Mouse (Mus musculus): ENCODE data around the gene Ippk. TPM values are rescaled to one million over a fixed set of nuclear protein-coding genes. Genes with fewer than 3 reads are reported as not detected.

The Ippk gene
- 17.4 and 17.9 TPM in 2 replicates for polyA plus RNA-seq (2015; fragmentation: Nextera tagmentation; extraction: Ambion mirVana)

- Histone ChIP-seq H3K9me3 (ENCODE audit: low read length) (no peaks in the 10 kb centered on the region), H3K4me2 (replicated peaks; ENCODE audit: low read depth, low read length) (peak within 1 kb of the TSS; percentile 94), H3K27me3 (ENCODE audit: insufficient read depth, low read length) (no peaks in the 10 kb centered on the region), H3K9ac (replicated peaks; ENCODE audit: low read length) (peak within 1 kb of the TSS; percentile 88), H3K4me1 (ENCODE audit: insufficient read depth, low read length) (peaks cover 24% of the 10 kb centered on the region), H3K36me3 (ENCODE audit: insufficient read depth, low read length) (no peaks in the 10 kb centered on the region), H3K27ac (ENCODE audit: low read length) (peak within 1 kb of the TSS; percentile 86), H3K4me3 (ENCODE audit: low read length) (peak within 1 kb of the TSS; percentile 95)
- WGBS: under 1% methylated on average over 68 of the region's 69 CpGs
- ATAC-seq (ENCODE audit: low FRiP score, low TSS enrichment): peak; percentile 99
Observed at GRCm38 (mm10) chr13:49420754-49421605, at the start of gene Ippk. Gene Ippk, plus strand, starts transcription at chr13:49421249.

GRCm38 (mm10) chr13:49371428-49371899 lies 49.6 kb upstream of the Ippk start:
- no peak overlapping the region for H3K4me2 ChIP-seq (replicated peaks; ENCODE audit: low read depth, low read length)
- WGBS: 7% methylated on average over 3 of the region's 3 CpGs
- peaks cover 19% of the 10 kb centered on the region for H3K4me1 ChIP-seq (ENCODE audit: insufficient read depth, low read length)
- H3K9ac ChIP-seq (replicated peaks; ENCODE audit: low read length): 0 out of 2 replicates have a peak overlapping the region, but pooled peaks have one; percentile 3
- no peaks in the 10 kb centered on the region for H3K27me3 ChIP-seq (ENCODE audit: insufficient read depth, low read length)
- peak overlapping the region; percentile 86 for H3K27ac ChIP-seq (ENCODE audit: low read length)
- no peaks in the 10 kb centered on the region for H3K9me3 ChIP-seq (ENCODE audit: low read length)
- H3K4me3 ChIP-seq (ENCODE audit: low read length): no peak overlapping the region
- peaks cover 18% of the 10 kb centered on the region for H3K36me3 ChIP-seq (ENCODE audit: insufficient read depth, low read length)
- ATAC-seq (ENCODE audit: low FRiP score, low TSS enrichment): peak; percentile 91

- H3K4me2 ChIP-seq (replicated peaks; ENCODE audit: low read depth, low read length): no peak overlapping the region
- H3K4me3 ChIP-seq (ENCODE audit: low read length): no peak overlapping the region
- no peaks in the 10 kb centered on the region for H3K9me3 ChIP-seq (ENCODE audit: low read length)
- H3K27me3 ChIP-seq (ENCODE audit: insufficient read depth, low read length): no peaks in the 10 kb centered on the region
- H3K4me1 ChIP-seq (ENCODE audit: insufficient read depth, low read length): peaks cover 19% of the 10 kb centered on the region
- peak overlapping the region; percentile 86; the same call in 1 of the 2 replicates for H3K27ac ChIP-seq (ENCODE audit: low read length)
- WGBS: 85% methylated on average over 9 of the region's 9 CpGs
- peaks cover 26% of the 10 kb centered on the region for H3K36me3 ChIP-seq (ENCODE audit: insufficient read depth, low read length)
- H3K9ac ChIP-seq (replicated peaks; ENCODE audit: low read length): no peak overlapping the region; the same call in 1 of the 2 replicates
- no peak for ATAC-seq (ENCODE audit: low FRiP score, low TSS enrichment)
Observed at GRCm38 (mm10) chr13:49372370-49373060, 48.5 kb upstream of the Ippk start.

- Histone ChIP-seq H3K4me1 (ENCODE audit: insufficient read depth, low read length) (peaks cover 19% of the 10 kb centered on the region), H3K4me2 (replicated peaks; ENCODE audit: low read depth, low read length) (no peak overlapping the region), H3K36me3 (ENCODE audit: insufficient read depth, low read length) (peaks cover 36% of the 10 kb centered on the region), H3K27ac (ENCODE audit: low read length) (no peak overlapping the region), H3K9ac (replicated peaks; ENCODE audit: low read length) (no peak overlapping the region), H3K9me3 (ENCODE audit: low read length) (no peaks in the 10 kb centered on the region), H3K27me3 (ENCODE audit: insufficient read depth, low read length) (no peaks in the 10 kb centered on the region), H3K4me3 (ENCODE audit: low read length) (no peak overlapping the region)
- 68% methylated on average over 6 of the region's 6 CpGs for WGBS
- no peak for ATAC-seq (ENCODE audit: low FRiP score, low TSS enrichment)
Observed at GRCm38 (mm10) chr13:49374304-49374703, 46.7 kb upstream of the Ippk start.

- Histone ChIP-seq H3K4me3 (ENCODE audit: low read length) (no peak overlapping the region), H3K9ac (replicated peaks; ENCODE audit: low read length) (no peak overlapping the region), H3K4me2 (replicated peaks; ENCODE audit: low read depth, low read length) (no peak overlapping the region), H3K4me1 (ENCODE audit: insufficient read depth, low read length) (peaks cover 19% of the 10 kb centered on the region), H3K36me3 (ENCODE audit: insufficient read depth, low read length) (peaks cover 36% of the 10 kb centered on the region), H3K9me3 (ENCODE audit: low read length) (no peaks in the 10 kb centered on the region), H3K27ac (ENCODE audit: low read length) (no peak overlapping the region), H3K27me3 (ENCODE audit: insufficient read depth, low read length) (no peaks in the 10 kb centered on the region)
- WGBS: 60% methylated on average over 6 of the region's 6 CpGs
- ATAC-seq (ENCODE audit: low FRiP score, low TSS enrichment): peak; percentile 73
Observed at GRCm38 (mm10) chr13:49374730-49375129, 46.3 kb upstream of the Ippk start.

- peaks cover 3% of the 10 kb centered on the region; the same call in 1 of the 2 replicates for H3K4me1 ChIP-seq (ENCODE audit: insufficient read depth, low read length)
- H3K27ac ChIP-seq (ENCODE audit: low read length): no peak overlapping the region
- H3K9me3 ChIP-seq (ENCODE audit: low read length): no peaks in the 10 kb centered on the region
- no peak overlapping the region for H3K4me3 ChIP-seq (ENCODE audit: low read length)
- H3K36me3 ChIP-seq (ENCODE audit: insufficient read depth, low read length): peaks cover 51% of the 10 kb centered on the region
- 71% methylated on average over 6 of the region's 6 CpGs for WGBS
- H3K9ac ChIP-seq (replicated peaks; ENCODE audit: low read length): no peak overlapping the region
- no peak overlapping the region for H3K4me2 ChIP-seq (replicated peaks; ENCODE audit: low read depth, low read length)
- ATAC-seq (ENCODE audit: low FRiP score, low TSS enrichment): no peak
- H3K27me3 ChIP-seq (ENCODE audit: insufficient read depth, low read length): no peaks in the 10 kb centered on the region
Observed at GRCm38 (mm10) chr13:49377608-49378007, 43.4 kb upstream of the Ippk start.

GRCm38 (mm10) chr13:49379301-49379700 lies 41.7 kb upstream of the Ippk start:
- no peak for ATAC-seq (ENCODE audit: low FRiP score, low TSS enrichment)
- Histone ChIP-seq H3K4me3 (ENCODE audit: low read length) (no peak overlapping the region), H3K9me3 (ENCODE audit: low read length) (no peaks in the 10 kb centered on the region), H3K4me1 (ENCODE audit: insufficient read depth, low read length) (peaks cover 3% of the 10 kb centered on the region; the same call in 1 of the 2 replicates), H3K9ac (replicated peaks; ENCODE audit: low read length) (no peak overlapping the region), H3K36me3 (ENCODE audit: insufficient read depth, low read length) (peaks cover 67% of the 10 kb centered on the region), H3K27ac (ENCODE audit: low read length) (no peak overlapping the region), H3K27me3 (ENCODE audit: insufficient read depth, low read length) (no peaks in the 10 kb centered on the region), H3K4me2 (replicated peaks; ENCODE audit: low read depth, low read length) (no peak overlapping the region)
- WGBS: 93% methylated on average over 20 of the region's 20 CpGs

GRCm38 (mm10) chr13:49381230-49381629 lies 39.8 kb upstream of the Ippk start:
- H3K4me2 ChIP-seq (replicated peaks; ENCODE audit: low read depth, low read length): no peak overlapping the region
- H3K4me1 ChIP-seq (ENCODE audit: insufficient read depth, low read length): no peaks in the 10 kb centered on the region
- H3K27me3 ChIP-seq (ENCODE audit: insufficient read depth, low read length): no peaks in the 10 kb centered on the region
- H3K36me3 ChIP-seq (ENCODE audit: insufficient read depth, low read length): peaks cover 73% of the 10 kb centered on the region
- H3K9me3 ChIP-seq (ENCODE audit: low read length): no peaks in the 10 kb centered on the region
- H3K4me3 ChIP-seq (ENCODE audit: low read length): no peak overlapping the region
- peak overlapping the region; percentile 63; the same call in 1 of the 2 replicates for H3K27ac ChIP-seq (ENCODE audit: low read length)
- peak; percentile 74 for ATAC-seq (ENCODE audit: low FRiP score, low TSS enrichment)
- 16% methylated on average over 3 of the region's 3 CpGs for WGBS
- H3K9ac ChIP-seq (replicated peaks; ENCODE audit: low read length): no peak overlapping the region

- no peak overlapping the region for H3K4me2 ChIP-seq (replicated peaks; ENCODE audit: low read depth, low read length)
- H3K4me3 ChIP-seq (ENCODE audit: low read length): no peak overlapping the region
- H3K4me1 ChIP-seq (ENCODE audit: insufficient read depth, low read length): no peaks in the 10 kb centered on the region
- ATAC-seq (ENCODE audit: low FRiP score, low TSS enrichment): no peak
- H3K27me3 ChIP-seq (ENCODE audit: insufficient read depth, low read length): no peaks in the 10 kb centered on the region
- WGBS: 93% methylated on average over 23 of the region's 23 CpGs
- H3K27ac ChIP-seq (ENCODE audit: low read length): no peak overlapping the region
- no peak overlapping the region for H3K9ac ChIP-seq (replicated peaks; ENCODE audit: low read length)
- no peaks in the 10 kb centered on the region for H3K9me3 ChIP-seq (ENCODE audit: low read length)
- peaks cover 70% of the 10 kb centered on the region for H3K36me3 ChIP-seq (ENCODE audit: insufficient read depth, low read length)
Observed at GRCm38 (mm10) chr13:49382997-49383396, 38.1 kb upstream of the Ippk start.

Measured in kidney, embryonic 16.5 days (tissue).